Mouse (Mus musculus): ENCODE data around the gene Irf2. TPM values are rescaled to one million over a fixed set of nuclear protein-coding genes. Genes with fewer than 3 reads are reported as not detected.

Irf2 gene
- total and polyA plus RNA-seq, 3 experiments, result 4.9 to 19.4 TPM; not detected in 1

DNA sequence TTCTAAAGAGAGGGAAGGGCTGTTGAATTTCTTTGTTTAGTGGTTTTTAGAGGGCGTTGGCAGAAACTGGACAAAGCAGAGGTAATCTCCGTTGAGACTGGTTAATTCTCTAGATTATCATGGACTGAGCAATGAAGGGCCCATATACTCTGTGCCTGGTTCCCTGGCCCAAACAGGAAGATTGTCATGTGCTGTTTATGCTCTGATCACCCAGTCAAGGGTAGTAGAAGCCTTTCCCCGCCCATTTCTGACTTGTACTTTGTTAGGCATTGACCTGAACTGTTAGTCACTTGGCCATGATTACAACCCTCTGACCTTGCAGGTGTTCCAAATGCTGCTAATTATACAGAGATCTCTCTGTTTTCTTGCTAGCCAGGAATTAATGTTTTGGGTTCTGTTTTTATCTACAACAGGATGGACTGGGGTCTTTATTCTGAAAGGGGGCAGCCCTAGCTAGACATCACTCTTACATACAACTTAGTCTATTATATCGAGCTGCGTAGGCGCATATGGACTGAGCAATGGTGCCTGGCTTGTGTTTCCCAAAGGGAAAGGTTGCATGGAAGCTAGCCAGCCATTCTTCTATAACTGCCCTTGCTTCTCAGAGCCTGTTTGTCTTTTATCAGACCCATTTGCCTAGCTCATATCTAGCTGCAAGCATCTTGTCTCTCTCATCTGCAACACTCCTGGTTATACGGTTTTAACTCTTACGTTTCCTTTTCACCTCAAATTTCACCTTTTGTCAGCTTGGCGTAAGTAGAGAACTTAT lies 143.9 kb downstream of the Irf2 start:
- no peak overlapping the region for H3K27ac ChIP-seq (ENCODE audit: control insufficient read depth, low read depth, low read length)

DNA sequence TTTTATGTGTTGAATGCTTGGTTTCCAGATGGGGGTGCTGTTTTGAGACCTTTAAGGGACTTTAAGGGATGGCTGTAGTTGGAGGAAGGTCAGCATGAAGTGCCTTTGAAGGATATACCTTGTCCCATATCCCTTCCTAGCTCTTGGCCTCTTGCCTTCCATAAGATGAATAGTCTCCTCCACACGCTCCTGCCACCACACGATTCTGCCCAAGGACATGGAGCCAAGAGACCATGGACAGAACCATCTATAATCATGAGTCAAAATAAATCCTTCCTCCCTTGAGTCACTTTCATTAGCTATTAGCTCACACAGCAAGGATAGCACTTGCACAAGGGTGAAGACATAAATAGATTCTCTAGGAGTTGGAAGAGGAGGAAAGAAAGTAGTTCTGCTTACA lies 146.3 kb downstream of the Irf2 start:
- Histone ChIP-seq H3K4me3 (ENCODE audit: control insufficient read depth in 1 of 2, insufficient read depth in 1 of 2, low read depth in 2 of 2, low read length in 2 of 2) (no peak overlapping the region), H3K27me3 (ENCODE audit: control insufficient read depth in 1 of 2, insufficient read depth in 2 of 2, low read length in 2 of 2) (no peaks in the 10 kb centered on the region), H3K79me2 (ENCODE audit: control insufficient read depth, insufficient read depth, low read length, poor library complexity) (no peaks in the 10 kb centered on the region), H3K4me1 (ENCODE audit: control insufficient read depth in 1 of 2, insufficient read depth in 2 of 2, low read length in 2 of 2) (no peaks in the 10 kb centered on the region), H3K9ac (ENCODE audit: control insufficient read depth, low read depth, low read length, poor library complexity, severe bottlenecking) (no peak overlapping the region), H3K27ac (ENCODE audit: control insufficient read depth, low read depth, low read length) (no peak overlapping the region), H3K9me3 (replicated peaks; ENCODE audit: insufficient read depth, low read length) (no peaks in the 10 kb centered on the region), H3K36me3 (ENCODE audit: control insufficient read depth in 1 of 2, insufficient read depth in 2 of 2, low read length in 2 of 2) (no peaks in the 10 kb centered on the region)
- TF ChIP-seq CTCF (IDR thresholded peaks at IDR 0.05 in 2 of 3, conservative IDR thresholded peaks at IDR 0.05 in 1 of 3; ENCODE audit: control insufficient read depth in 1 of 3, insufficient read depth in 1 of 3, low read depth in 2 of 3, low read length in 3 of 3, poor library complexity in 1 of 3, severe bottlenecking in 1 of 3), result no peak
- no peak for TF ChIP-seq MAX (IDR thresholded peaks at IDR 0.05; ENCODE audit: low read length)
- TF ChIP-seq ZNF384 (IDR thresholded peaks at IDR 0.05; ENCODE audit: low read depth, low read length), result no peak
- TF ChIP-seq KAT2A (conservative IDR thresholded peaks at IDR 0.05; ENCODE audit: low read depth, low read length), result no peak
- no peak for TF ChIP-seq MYB (IDR thresholded peaks at IDR 0.05; ENCODE audit: low read depth, low read length)
- no peak for TF ChIP-seq CHD2 (IDR thresholded peaks at IDR 0.05; ENCODE audit: low read length)
- no peak for TF ChIP-seq POLR2AphosphoS2 (IDR thresholded peaks at IDR 0.05; ENCODE audit: low read length)
- TF ChIP-seq RAD21 (IDR thresholded peaks at IDR 0.05; ENCODE audit: low read depth, low read length), result no peak
- no peak for DNase-seq (ENCODE audit: low read depth, low spot score)

More for the DNA sequence above, 143.9 kb downstream of the Irf2 start:
- no peaks in the 10 kb centered on the region for H3K9me3 ChIP-seq (replicated peaks; ENCODE audit: insufficient read depth, low read length)
- no peak for TF ChIP-seq E2F4 (IDR thresholded peaks at IDR 0.05; ENCODE audit: borderline replicate concordance, low read depth, low read length)
- no peak for TF ChIP-seq ZMIZ1 (IDR thresholded peaks at IDR 0.05; ENCODE audit: low read depth, low read length)
- no peak for TF ChIP-seq JUND (IDR thresholded peaks at IDR 0.05; ENCODE audit: low read depth, low read length)
- no peak for TF ChIP-seq RAD21 (IDR thresholded peaks at IDR 0.05; ENCODE audit: low read depth, low read length)
- no peak for TF ChIP-seq USF1 (IDR thresholded peaks at IDR 0.05; ENCODE audit: low read depth, low read length)
- TF ChIP-seq GATA1 (IDR thresholded peaks at IDR 0.05; ENCODE audit: low read depth, low read length), result no peak
- TF ChIP-seq GABPA (IDR thresholded peaks at IDR 0.05; ENCODE audit: low read depth, low read length), result no peak
- no peak for TF ChIP-seq ZNF384 (IDR thresholded peaks at IDR 0.05; ENCODE audit: low read depth, low read length)
- TF ChIP-seq ZKSCAN1 (IDR thresholded peaks at IDR 0.05; ENCODE audit: low read depth, low read length), result no peak
- no peak for TF ChIP-seq RCOR1 (IDR thresholded peaks at IDR 0.05; ENCODE audit: low read depth, low read length)
- TF ChIP-seq SMC3 (IDR thresholded peaks at IDR 0.05; ENCODE audit: low read depth, low read length), result no peak
- TF ChIP-seq TBP (IDR thresholded peaks at IDR 0.05; ENCODE audit: low read depth, low read length), result no peak
- TF ChIP-seq ZC3H11A (IDR thresholded peaks at IDR 0.05; ENCODE audit: low read depth, low read length), result no peak
- no peak for TF ChIP-seq MXI1 (IDR thresholded peaks at IDR 0.05; ENCODE audit: low read depth, low read length)
- no peak for TF ChIP-seq POLR2AphosphoS2 (IDR thresholded peaks at IDR 0.05; ENCODE audit: low read length)
- no peak for TF ChIP-seq CHD2 (IDR thresholded peaks at IDR 0.05; ENCODE audit: low read length)
- no peak for TF ChIP-seq ELF1 (IDR thresholded peaks at IDR 0.05; ENCODE audit: low read depth, low read length)
- no peak for DNase-seq (ENCODE audit: low read depth, low spot score)
- no peak overlapping the region for H3K9ac ChIP-seq (ENCODE audit: control insufficient read depth, low read depth, low read length, poor library complexity, severe bottlenecking)
- no peak overlapping the region for H3K4me3 ChIP-seq (ENCODE audit: control insufficient read depth in 1 of 2, insufficient read depth in 1 of 2, low read depth in 2 of 2, low read length in 2 of 2)
- no peaks in the 10 kb centered on the region for H3K4me1 ChIP-seq (ENCODE audit: control insufficient read depth in 1 of 2, insufficient read depth in 2 of 2, low read length in 2 of 2)
- no peaks in the 10 kb centered on the region for H3K36me3 ChIP-seq (ENCODE audit: control insufficient read depth in 1 of 2, insufficient read depth in 2 of 2, low read length in 2 of 2)
- H3K79me2 ChIP-seq (ENCODE audit: control insufficient read depth, insufficient read depth, low read length, poor library complexity), result no peaks in the 10 kb centered on the region
- no peaks in the 10 kb centered on the region for H3K27me3 ChIP-seq (ENCODE audit: control insufficient read depth in 1 of 2, insufficient read depth in 2 of 2, low read length in 2 of 2)
